Mouse (Mus musculus) kidney, postnatal 0 days (tissue): ENCODE measurements at regions not wholly inside any gene's neighbourhood (a gene's known extent, or its start where the extent isn't known, plus 50 kb on each side); places are given as distances from the start of the nearest gene placed in this dataset.
A peak's percentile ranks its signal among the peaks of the same experiment; 100 is the strongest.

ENCODE experiments used
- ATAC-seq: fragments of 200-750 bp; cut with Nextera tagmentation; replicated peaks from 2 replicates; pipeline ENCODE4 v1.8.0; 2017; ENCODE audit warnings: low read depth, moderate number of reproducible peaks, moderate TSS enrichment, moderate library complexity; ENCODE audit not compliant: low FRiP score
- DNase-seq: peaks from one replicate; pipeline ENCODE4 v3.0.0-alpha.2; 2016; ENCODE audit warnings: low spot score
- H3K27ac ChIP-seq: fragments of 300-500 bp; sonication (generic); 2 replicates; pipeline ENCODE4 v1.5.1; 2014; ENCODE audit warnings: mild to moderate bottlenecking
- H3K27me3 ChIP-seq: fragments of 300-500 bp; sonication (generic); 2 replicates; pipeline ENCODE4 v1.6.1; 2014; ENCODE audit warnings: low read length, mixed read lengths; ENCODE audit not compliant: insufficient read depth
- H3K36me3 ChIP-seq: fragments of 300-500 bp; sonication (generic); 2 replicates; pipeline ENCODE4 v1.6.1; 2014; ENCODE audit warnings: low read length, mixed read lengths; ENCODE audit not compliant: insufficient read depth
- H3K4me1 ChIP-seq: fragments of 300-500 bp; sonication (generic); replicated peaks from 2 replicates; pipeline ENCODE4 v1.6.1; 2014; ENCODE audit warnings: antibody characterized with exemption, low read length, mixed read lengths; ENCODE audit not compliant: insufficient read depth
- H3K4me2 ChIP-seq: fragments of 300-500 bp; sonication (generic); 2 replicates; pipeline ENCODE4 v1.6.1; 2014; ENCODE audit warnings: mild to moderate bottlenecking, low read length, moderate library complexity, mixed read lengths
- H3K4me3 ChIP-seq: fragments of 300-500 bp; sonication (generic); replicated peaks from 2 replicates; pipeline ENCODE4 v1.5.1; 2014; ENCODE audit warnings: low read depth, low read length
- H3K9ac ChIP-seq: fragments of 300-500 bp; sonication (generic); 2 replicates; pipeline ENCODE4 v1.6.1; 2014; ENCODE audit warnings: low read depth, low read length
- H3K9me3 ChIP-seq: fragments of 300-500 bp; sonication (generic); replicated peaks from 2 replicates; pipeline ENCODE4 v1.6.1; 2016; ENCODE audit warnings: low read length, inconsistent platforms, mixed read lengths
- CTCF ChIP-seq: IDR thresholded peaks from 2 replicates; pipeline ENCODE4 v1.5.1; 2016; ENCODE audit warnings: antibody characterized with exemption, low read depth, mild to moderate bottlenecking, moderate library complexity
- WGBS: fragments of 180-500 bp; shearing (Covaris S2); extraction: QIAGEN DNeasy Blood & Tissue Kit; methylation state at CpG from one replicate; pipeline ENCODE4 v1.1.7; 2014; 5-methylcytosine and 5-hydroxymethylcytosine counted together

- no peak overlapping the region for H3K4me2 ChIP-seq
- no peaks in the 10 kb centered on the region for H3K9me3 ChIP-seq
- no peak overlapping the region for H3K9ac ChIP-seq
- H3K4me1 ChIP-seq = no peaks in the 10 kb centered on the region
- H3K27me3 ChIP-seq = no peaks in the 10 kb centered on the region
- H3K27ac ChIP-seq = no peak overlapping the region
- H3K4me3 ChIP-seq = no peak overlapping the region
- ATAC-seq (no peak), DNase-seq (no peak)
- no peaks in the 10 kb centered on the region for H3K36me3 ChIP-seq
- 86% methylated on average over 3 of the region's 3 CpGs for WGBS
- no peak for TF ChIP-seq CTCF
These were observed 92.9 kb downstream of the Gm815 start for GRCm38 (mm10) chr19:26978640-26979007.

- no peak overlapping the region for H3K27ac ChIP-seq
- no peaks in the 10 kb centered on the region for H3K4me1 ChIP-seq
- WGBS = 83% methylated on average over 2 of the region's 2 CpGs
- no peak overlapping the region for H3K9ac ChIP-seq
- DNase-seq (no peak), ATAC-seq (no peak)
- H3K4me2 ChIP-seq = no peak overlapping the region
- H3K9me3 ChIP-seq = no peaks in the 10 kb centered on the region
- no peak overlapping the region for H3K4me3 ChIP-seq
- H3K36me3 ChIP-seq = no peaks in the 10 kb centered on the region
- no peak for TF ChIP-seq CTCF
- no peaks in the 10 kb centered on the region for H3K27me3 ChIP-seq
These were observed 93.6 kb downstream of the Gm815 start for GRCm38 (mm10) chr19:26979322-26979721.

GRCm38 (mm10) chr19:26986672-26987071, 101.0 kb downstream of the Gm815 start:
- Histone ChIP-seq H3K27me3 (no peaks in the 10 kb centered on the region), H3K9ac (no peak overlapping the region), H3K27ac (no peak overlapping the region), H3K4me2 (no peak overlapping the region), H3K4me1 (no peaks in the 10 kb centered on the region), H3K36me3 (no peaks in the 10 kb centered on the region), H3K9me3 (no peaks in the 10 kb centered on the region), H3K4me3 (no peak overlapping the region)
- TF ChIP-seq CTCF = no peak
- ATAC-seq (no peak), DNase-seq (no peak)
- 94% methylated on average over 1 of the region's 1 CpGs for WGBS

- TF ChIP-seq CTCF = no peak
- no peak overlapping the region for H3K4me2 ChIP-seq
- 49% methylated on average over 3 of the region's 3 CpGs for WGBS
- DNase-seq = peak; percentile 18
- H3K9me3 ChIP-seq = no peaks in the 10 kb centered on the region
- ATAC-seq = no peak
- H3K27ac ChIP-seq = no peak overlapping the region
- no peak overlapping the region for H3K9ac ChIP-seq
- no peaks in the 10 kb centered on the region for H3K36me3 ChIP-seq
- no peaks in the 10 kb centered on the region for H3K4me1 ChIP-seq
- no peak overlapping the region for H3K4me3 ChIP-seq
- H3K27me3 ChIP-seq = no peaks in the 10 kb centered on the region
These were observed 101.5 kb downstream of the Gm815 start for GRCm38 (mm10) chr19:26987197-26987596.

GRCm38 (mm10) chr19:26987909-26988456, 102.3 kb downstream of the Gm815 start:
- Histone ChIP-seq H3K36me3 (no peaks in the 10 kb centered on the region), H3K27ac (no peak overlapping the region), H3K9ac (no peak overlapping the region), H3K4me1 (no peaks in the 10 kb centered on the region), H3K9me3 (no peaks in the 10 kb centered on the region), H3K27me3 (no peaks in the 10 kb centered on the region), H3K4me2 (no peak overlapping the region), H3K4me3 (no peak overlapping the region)
- DNase-seq = no peak
- no peak for ATAC-seq
- no peak for TF ChIP-seq CTCF
- WGBS = 81% methylated on average over 6 of the region's 6 CpGs

- TF ChIP-seq CTCF = no peak
- peak; percentile 71 for DNase-seq
- no peak for ATAC-seq
- Histone ChIP-seq H3K9ac (no peak overlapping the region), H3K4me2 (no peak overlapping the region), H3K4me1 (no peaks in the 10 kb centered on the region), H3K4me3 (no peak overlapping the region), H3K27ac (peak overlapping the region; percentile 42; the same call in 1 of the 2 replicates), H3K9me3 (no peaks in the 10 kb centered on the region), H3K36me3 (no peaks in the 10 kb centered on the region), H3K27me3 (no peaks in the 10 kb centered on the region)
- 26% methylated on average over 4 of the region's 4 CpGs for WGBS
These were observed 109.1 kb downstream of the Gm815 start for GRCm38 (mm10) chr19:26994586-26995352.

GRCm38 (mm10) chr19:26999596-26999995, 113.9 kb downstream of the Gm815 start:
- no peak overlapping the region for H3K4me3 ChIP-seq
- no peak overlapping the region for H3K27ac ChIP-seq
- no peaks in the 10 kb centered on the region for H3K27me3 ChIP-seq
- H3K9ac ChIP-seq = no peak overlapping the region
- H3K9me3 ChIP-seq = no peaks in the 10 kb centered on the region
- H3K4me2 ChIP-seq = no peak overlapping the region
- H3K4me1 ChIP-seq = no peaks in the 10 kb centered on the region
- no peaks in the 10 kb centered on the region for H3K36me3 ChIP-seq
- no peak for TF ChIP-seq CTCF
- ATAC-seq (no peak), DNase-seq (no peak)
- WGBS = 70% methylated on average over 3 of the region's 3 CpGs
